ENCODE assay signal across 21 mouse cellular contexts in the genomic region with DNA sequence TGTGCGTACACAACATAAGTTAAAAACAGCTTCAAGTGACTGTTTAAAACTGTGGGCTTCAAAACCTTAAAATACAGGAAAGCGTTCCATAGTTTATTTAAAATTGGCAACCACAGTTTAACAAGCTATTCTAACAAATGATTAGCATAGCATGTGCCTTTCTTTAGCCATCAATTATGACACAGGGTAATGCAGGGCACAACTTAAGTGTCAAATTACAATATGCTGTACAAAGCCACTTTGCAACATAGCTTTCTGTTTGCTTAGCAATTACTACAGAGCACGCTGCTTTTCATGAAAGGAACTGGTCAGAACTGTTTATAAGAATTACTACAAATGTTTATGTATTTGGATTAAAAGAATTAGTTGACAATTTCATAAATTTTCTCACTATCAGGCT.
A peak's percentile ranks its signal among the peaks of the same experiment; 100 is the strongest.
DNase-seq lines count a peak whose midpoint lies in the region; ATAC-seq and TF ChIP-seq lines count a peak whose summit lies in the region.
"Had no signal": no experiment of that assay in that cellular context is flagged by ENCODE, and none has a peak within 500 bp of the region (broad histone marks: within the 10 kb centered on the region; RNA-seq: fewer than 3 reads in every experiment).

No protein-coding gene starts in this region.

- no peak for TF ChIP-seq EP300 in liver, postnatal 0 days (IDR thresholded peaks at IDR 0.05; ENCODE audit: low read depth)

- peaks cover 2% of the 10 kb centered on the region; the same call in 1 of the 2 replicates for H3K27me3 ChIP-seq in liver, adult 2 months (ENCODE audit: control insufficient read depth, insufficient read depth, low read length)
- H3K27me3 ChIP-seq in liver, postnatal 0 days (ENCODE audit: insufficient read depth, low read length): no peaks in the 10 kb centered on the region
- H3K27me3 ChIP-seq in embryonic facial prominence, embryonic 10.5 days (replicated peaks; ENCODE audit: low read depth, poor library complexity, severe bottlenecking): no peaks in the 10 kb centered on the region
- H3K27me3 ChIP-seq: heart, embryonic 13.5 days; midbrain, embryonic 12.5 days had no signal

- no peaks in the 10 kb centered on the region for H3K36me3 ChIP-seq in liver, adult 2 months (ENCODE audit: control insufficient read depth, insufficient read depth, low read length)
- no peaks in the 10 kb centered on the region for H3K36me3 ChIP-seq in liver, postnatal 0 days (replicated peaks; ENCODE audit: insufficient read depth, low read length)
- no peaks in the 10 kb centered on the region for H3K36me3 ChIP-seq in embryonic facial prominence, embryonic 10.5 days (replicated peaks)
- H3K36me3 ChIP-seq: forebrain, embryonic 15.5 days; heart, embryonic 13.5 days; midbrain, embryonic 12.5 days had no signal

- H3K9me3 ChIP-seq in liver, postnatal 0 days (ENCODE audit: low read length): no peaks in the 10 kb centered on the region
- H3K9me3 ChIP-seq in embryonic facial prominence, embryonic 10.5 days: no peaks in the 10 kb centered on the region
- H3K9me3 ChIP-seq: forebrain, embryonic 15.5 days; heart, embryonic 13.5 days; midbrain, embryonic 12.5 days had no signal

- no peak overlapping the region for H3K4me3 ChIP-seq in liver, adult 2 months (ENCODE audit: insufficient read depth, low read depth, low read length)
- no peak overlapping the region for H3K4me3 ChIP-seq in liver, postnatal 0 days (ENCODE audit: low read depth, low read length)
- H3K4me3 ChIP-seq in embryonic facial prominence, embryonic 10.5 days: no peak overlapping the region
- H3K4me3 ChIP-seq: forebrain, embryonic 15.5 days; heart, embryonic 13.5 days; midbrain, embryonic 12.5 days had no signal

- no peak for TF ChIP-seq CTCF in liver, adult 2 months (IDR thresholded peaks at IDR 0.05; ENCODE audit: low read depth, low read length)
- TF ChIP-seq CTCF in liver, postnatal 0 days (IDR thresholded peaks at IDR 0.05; ENCODE audit: low read depth): no peak

- no peak overlapping the region for H3K27ac ChIP-seq in liver, adult 2 months (replicated peaks; ENCODE audit: insufficient read depth, low read depth, low read length)
- no peak overlapping the region for H3K27ac ChIP-seq in liver, postnatal 0 days (ENCODE audit: low read depth)
- H3K27ac ChIP-seq in embryonic facial prominence, embryonic 10.5 days (replicated peaks): peak overlapping the region; percentile 41; the same call in 1 of the 2 replicates
- H3K27ac ChIP-seq: heart, embryonic 13.5 days had no signal

- no peak overlapping the region for H3K4me2 ChIP-seq in liver, postnatal 0 days (ENCODE audit: low read depth, low read length)
- H3K4me2 ChIP-seq: forebrain, embryonic 15.5 days; heart, embryonic 13.5 days; midbrain, embryonic 12.5 days had no signal

- 69% methylated on average over 3 of the region's 3 CpGs for WGBS in liver, adult 2 months
- WGBS in liver, postnatal 0 days (ENCODE audit: insufficient replicate concordance): 74% methylated on average over 3 of the region's 3 CpGs
- 40% methylated on average over 3 of the region's 3 CpGs for WGBS in embryonic facial prominence, embryonic 10.5 days

- no peak overlapping the region for H3K9ac ChIP-seq in liver, adult 2 months (ENCODE audit: low read depth, low read length)
- H3K9ac ChIP-seq in liver, postnatal 0 days (replicated peaks): no peak overlapping the region
- H3K9ac ChIP-seq: forebrain, embryonic 15.5 days; heart, embryonic 13.5 days; midbrain, embryonic 12.5 days had no signal

- peaks cover 2% of the 10 kb centered on the region for H3K4me1 ChIP-seq in liver, adult 2 months (ENCODE audit: control insufficient read depth, insufficient read depth, low read length)
- H3K4me1 ChIP-seq in liver, postnatal 0 days (ENCODE audit: insufficient read depth): peaks cover 7% of the 10 kb centered on the region; the same call in 1 of the 2 replicates
- H3K4me1 ChIP-seq in embryonic facial prominence, embryonic 10.5 days: peaks cover 64% of the 10 kb centered on the region

- H3K79me2 ChIP-seq in liver, adult 2 months (ENCODE audit: control insufficient read depth, insufficient read depth, low read length): no peaks in the 10 kb centered on the region

- TF ChIP-seq POLR2A in liver, adult 2 months (IDR thresholded peaks at IDR 0.05; ENCODE audit: extremely low read depth, insufficient read depth, low read length): no peak

- peak; percentile 32 for DNase-seq in embryo, embryonic 10 days (ENCODE audit: low spot score)
- DNase-seq in embryo, embryonic 9.5 days (ENCODE audit: extremely low spot score): no peak
- peak; percentile 7 for DNase-seq in liver, adult 2 months (ENCODE audit: extremely low read depth, low read depth, low spot score)
- no peak for DNase-seq in liver, postnatal 0 days
- DNase-seq in 3T3-L1 (ENCODE audit: low read depth, low spot score): peak; percentile 21
- no peak for DNase-seq in embryonic facial prominence, embryonic 10.5 days (ENCODE audit: low spot score)
- DNase-seq in adrenal gland, postnatal 25 days: no peak
- DNase-seq in right cerebral cortex, postnatal 25 days: no peak
- DNase-seq: adrenal gland, postnatal 36 days; cerebellum, adult 11 months; cerebellum, adult 9-11 months; gastrocnemius, postnatal 14 days; heart, adult 11 months; heart, postnatal 14 days; kidney, adult 11 months; left cerebral cortex, postnatal 4 days; liver had no signal

- ATAC-seq in liver, postnatal 0 days: no peak
- ATAC-seq: CD4-positive, CD25-positive, alpha-beta regulatory T cell, adult 4 months; forebrain, embryonic 15.5 days had no signal

Comparison
In these comparisons a context has a peak if more than half of its experiments do, and no peak if none do; other contexts are left out.
1. DNase-seq: peak in embryo, embryonic 10 days (single experiment), liver, adult 2 months (single experiment) and 3T3-L1 (single experiment); none in embryo, embryonic 9.5 days (single experiment), liver, postnatal 0 days (single experiment), embryonic facial prominence, embryonic 10.5 days (single experiment), adrenal gland, postnatal 25 days (single experiment) and right cerebral cortex, postnatal 25 days (single experiment).